Mouse (Mus musculus) midbrain, postnatal 0 days (tissue): ENCODE results near the gene Cyp2s1. TPM values are rescaled to one million over a fixed set of nuclear protein-coding genes. Genes with fewer than 3 reads are reported as not detected.

Source experiments
- ATAC-seq: fragments of 200-750 bp; cut with Nextera tagmentation; 2 replicates; pipeline ENCODE4 v1.8.0; 2017; ENCODE audit warnings: moderate number of reproducible peaks, mild to moderate bottlenecking, moderate TSS enrichment, moderate library complexity; ENCODE audit not compliant: low FRiP score
- DNase-seq: peaks from one replicate; pipeline ENCODE4 v3.0.0-alpha.2; 2015; ENCODE audit warnings: low spot score
- H3K27ac ChIP-seq: fragments of 300-500 bp; sonication (generic); 2 replicates; pipeline ENCODE4 v1.5.1; 2014; ENCODE audit warnings: low read depth, mild to moderate bottlenecking, low read length, mixed read lengths
- H3K27me3 ChIP-seq: fragments of 300-500 bp; sonication (generic); 2 replicates; pipeline ENCODE4 v1.6.1; 2014; ENCODE audit warnings: low read length, control low read depth, mixed read lengths; ENCODE audit not compliant: insufficient read depth
- H3K36me3 ChIP-seq: fragments of 300-500 bp; sonication (generic); 2 replicates; pipeline ENCODE4 v1.6.1; 2014; ENCODE audit warnings: low read length, control low read depth, mixed read lengths; ENCODE audit not compliant: insufficient read depth
- H3K4me1 ChIP-seq: fragments of 300-500 bp; sonication (generic); 2 replicates; pipeline ENCODE4 v1.6.1; 2014; ENCODE audit warnings: mild to moderate bottlenecking, control low read depth, antibody characterized with exemption, low read length, mixed read lengths; ENCODE audit not compliant: insufficient read depth
- H3K4me2 ChIP-seq: fragments of 300-500 bp; sonication (generic); 2 replicates; pipeline ENCODE4 v1.6.1; 2014; ENCODE audit warnings: low read depth, mild to moderate bottlenecking, low read length, mixed read lengths; ENCODE audit not compliant: poor library complexity, severe bottlenecking
- H3K4me3 ChIP-seq: fragments of 300-500 bp; sonication (generic); 2 replicates; pipeline ENCODE4 v1.5.1; 2014; ENCODE audit warnings: low read depth, mild to moderate bottlenecking, low read length, moderate library complexity
- H3K9ac ChIP-seq: fragments of 300-500 bp; sonication (generic); replicated peaks from 2 replicates; pipeline ENCODE4 v1.6.1; 2014; ENCODE audit warnings: mild to moderate bottlenecking, low read length, moderate library complexity, mixed read lengths; ENCODE audit not compliant: poor library complexity, severe bottlenecking
- H3K9me3 ChIP-seq: fragments of 300-500 bp; sonication (generic); 2 replicates; pipeline ENCODE4 v1.6.1; 2016; ENCODE audit warnings: low read length, control low read depth
- CTCF ChIP-seq: IDR thresholded peaks from 2 replicates; pipeline ENCODE4 v1.5.1; 2016; ENCODE audit warnings: antibody characterized with exemption, mild to moderate bottlenecking
- WGBS: fragments of 180-500 bp; shearing (Covaris S2); extraction: QIAGEN DNeasy Blood & Tissue Kit; methylation state at CpG from one replicate; pipeline ENCODE4 v1.1.7; 2014; 5-methylcytosine and 5-hydroxymethylcytosine counted together
- microRNA-seq: library from miRNA; unstranded; fragments of <30 nt; microRNA quantifications from one replicate; pipeline ENCODE4, GENCODE M21; 2016; ENCODE audit warnings: borderline number of aligned reads
- polyA plus RNA-seq: library from polyadenylated mRNA; unstranded; fragments of >200 nt; fragmentation: Nextera tagmentation; extraction: Ambion mirVana; gene quantifications from 2 replicates; pipeline ENCODE4 v1.2.1, GENCODE M21; 2015
- total RNA-seq: library from RNA; depleted of rRNA; stranded (reverse); fragments of >200 nt; gene quantifications from 2 replicates; pipeline ENCODE4 v1.2.3, GENCODE M21; 2014; rRNA removed

Gene Cyp2s1
- total and polyA plus RNA-seq, 2 experiments from 2014 or later, result 2.5 to 3.0 TPM

- WGBS, result under 1% methylated on average over 30 of the region's 30 CpGs
- ATAC-seq (no peak; the same call in 1 of the 2 replicates), DNase-seq (no peak)
- peak overlapping the region; percentile 98 for H3K4me3 ChIP-seq
- peak overlapping the region; percentile 70 for H3K4me2 ChIP-seq
- H3K9me3 ChIP-seq, result no peaks in the 10 kb centered on the region
- no peaks in the 10 kb centered on the region for H3K27me3 ChIP-seq
- peak; percentile 55 for TF ChIP-seq CTCF
- peak overlapping the region; percentile 95 for H3K9ac ChIP-seq
- peaks cover 13% of the 10 kb centered on the region for H3K36me3 ChIP-seq
- H3K4me1 ChIP-seq, result peaks cover 8% of the 10 kb centered on the region
- peak overlapping the region; percentile 96 for H3K27ac ChIP-seq
These were observed 62.3 kb downstream of the Cyp2s1 start for GRCm38 (mm10) chr7:25754439-25754737.

DNA sequence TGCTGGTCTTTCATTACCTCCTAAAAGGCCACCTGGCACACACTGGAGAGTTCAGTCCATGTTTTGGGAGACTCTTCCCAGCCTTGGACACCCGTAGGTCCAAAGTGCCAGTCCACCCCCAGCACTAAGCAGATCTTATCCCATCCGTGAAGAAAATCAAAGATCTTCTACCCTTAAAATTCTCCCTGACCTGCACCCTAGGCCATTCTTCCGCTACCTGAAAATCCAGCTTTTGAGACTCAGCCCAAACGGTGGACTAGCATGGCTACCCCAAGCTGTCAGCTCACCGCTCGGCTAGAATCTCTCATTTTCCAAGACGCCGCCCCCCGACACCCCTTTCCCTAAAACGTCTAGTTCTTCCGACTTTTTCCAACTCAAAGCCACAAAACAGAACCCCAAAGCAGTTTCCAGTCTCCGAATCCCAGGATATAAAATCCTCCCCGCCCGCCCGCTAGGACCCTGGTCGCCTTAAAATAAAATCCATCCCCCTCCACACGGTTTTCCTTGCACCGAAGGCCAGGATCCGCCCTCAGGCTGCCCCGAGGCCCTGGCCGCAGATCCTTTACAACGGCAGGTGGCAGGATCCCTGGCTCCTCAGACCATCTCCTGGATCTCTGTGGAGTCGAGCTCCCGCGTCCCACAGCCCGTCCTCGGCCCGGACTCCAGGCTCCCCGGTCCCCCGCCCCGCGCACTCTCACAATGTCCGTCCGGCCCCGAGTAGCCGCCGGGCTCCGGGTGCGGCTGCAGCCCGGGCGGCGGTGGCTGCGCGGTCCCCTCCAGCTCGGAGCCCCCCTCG is 62.9 kb downstream of the Cyp2s1 start:
- ATAC-seq, result peak; percentile 1; the same call in 1 of the 2 replicates
- peak overlapping the region; percentile 70 for H3K4me2 ChIP-seq

GRCm38 (mm10) chr7:25753076-25753475 is 63.6 kb downstream of the Cyp2s1 start:
- TF ChIP-seq CTCF, result no peak

More for the DNA sequence above, 62.9 kb downstream of the Cyp2s1 start:
- Histone ChIP-seq H3K4me1 (peaks cover 8% of the 10 kb centered on the region), H3K36me3 (peaks cover 19% of the 10 kb centered on the region), H3K27me3 (no peaks in the 10 kb centered on the region), H3K9ac (peak overlapping the region; percentile 95), H3K9me3 (no peaks in the 10 kb centered on the region), H3K4me3 (peak overlapping the region; percentile 98), H3K27ac (peak overlapping the region; percentile 96)
- peak; percentile 5 for DNase-seq
- WGBS, result under 1% methylated on average over 46 of the region's 46 CpGs
- TF ChIP-seq CTCF, result no peak

More at GRCm38 (mm10) chr7:25753076-25753475, 63.6 kb downstream of the Cyp2s1 start:
- peak overlapping the region; percentile 98 for H3K4me3 ChIP-seq
- H3K27ac ChIP-seq, result no peak overlapping the region
- H3K36me3 ChIP-seq, result peaks cover 23% of the 10 kb centered on the region
- H3K27me3 ChIP-seq, result no peaks in the 10 kb centered on the region
- no peaks in the 10 kb centered on the region for H3K9me3 ChIP-seq
- peaks cover 8% of the 10 kb centered on the region for H3K4me1 ChIP-seq
- peak overlapping the region; percentile 70 for H3K4me2 ChIP-seq
- ATAC-seq, result no peak
- H3K9ac ChIP-seq, result peak overlapping the region; percentile 95
- no peak for DNase-seq

Small RNA genes lying within 50 kb of the gene (microRNA-seq; reads per million reads assigned to microRNA genes)
- gene Gm24865, result not detected

Other genes with a start within 250 kb of the Cyp2s1 start
- not detected in 2 replicates for gene Erich4, start 201.0 kb downstream of the Cyp2s1 start, total RNA-seq
- gene Erich4, start 201.0 kb downstream of the Cyp2s1 start, polyA plus RNA-seq, result not detected in 2 replicates
- gene Dmac2, start 197.5 kb downstream of the Cyp2s1 start, total RNA-seq, result 54.3 and 58.1 TPM in 2 replicates
- 47.5 and 50.6 TPM in 2 replicates for gene Dmac2, start 197.5 kb downstream of the Cyp2s1 start, polyA plus RNA-seq
- 0.80 and 1.4 TPM in 2 replicates for gene B3gnt8, start 190.3 kb downstream of the Cyp2s1 start, total RNA-seq
- gene B3gnt8, start 190.3 kb downstream of the Cyp2s1 start, polyA plus RNA-seq, result 0.62 and 0.97 TPM in 2 replicates
- 64.9 and 78.2 TPM in 2 replicates for gene Bckdha, start 157.9 kb downstream of the Cyp2s1 start, total RNA-seq
- gene Bckdha, start 157.9 kb downstream of the Cyp2s1 start, polyA plus RNA-seq, result 40.7 and 50.9 TPM in 2 replicates
- 19.7 and 29.4 TPM in 2 replicates for gene Exosc5, start 157.7 kb downstream of the Cyp2s1 start, total RNA-seq
- 27.3 and 29.5 TPM in 2 replicates for gene Exosc5, start 157.7 kb downstream of the Cyp2s1 start, polyA plus RNA-seq
- gene Tmem91, start 141.7 kb downstream of the Cyp2s1 start, total RNA-seq, result 60.8 and 94.4 TPM in 2 replicates
- gene Tmem91, start 141.7 kb downstream of the Cyp2s1 start, polyA plus RNA-seq, result 186 and 200 TPM in 2 replicates
- gene B9d2, start 136.1 kb downstream of the Cyp2s1 start, total RNA-seq, result 22.8 and 32.1 TPM in 2 replicates
- 58.2 and 67.2 TPM in 2 replicates for gene B9d2, start 136.1 kb downstream of the Cyp2s1 start, polyA plus RNA-seq
- gene Tgfb1, start 129.9 kb downstream of the Cyp2s1 start, total RNA-seq, result 2.2 and 2.5 TPM in 2 replicates
- gene Tgfb1, start 129.9 kb downstream of the Cyp2s1 start, polyA plus RNA-seq, result 0.53 and 0.88 TPM in 2 replicates
- 27.0 and 38.3 TPM in 2 replicates for gene Ccdc97, start 97.8 kb downstream of the Cyp2s1 start, total RNA-seq
- 29.1 and 34.4 TPM in 2 replicates for gene Ccdc97, start 97.8 kb downstream of the Cyp2s1 start, polyA plus RNA-seq
- gene Hnrnpul1, start 62.2 kb downstream of the Cyp2s1 start, total RNA-seq, result 117 and 126 TPM in 2 replicates
- 41.8 and 47.8 TPM in 2 replicates for gene Hnrnpul1, start 62.2 kb downstream of the Cyp2s1 start, polyA plus RNA-seq
- gene Axl, start 28.2 kb downstream of the Cyp2s1 start, total RNA-seq, result 22.2 and 28.1 TPM in 2 replicates
- gene Axl, start 28.2 kb downstream of the Cyp2s1 start, polyA plus RNA-seq, result 16.5 and 20.7 TPM in 2 replicates
- gene Cyp2b10, start 80.7 kb upstream of the Cyp2s1 start, total RNA-seq, result not detected in 2 replicates
- gene Cyp2b10, start 80.7 kb upstream of the Cyp2s1 start, polyA plus RNA-seq, result not detected in 2 replicates
- not detected in 2 replicates for gene Cyp2b13, start 244.6 kb upstream of the Cyp2s1 start, total RNA-seq
- gene Cyp2b13, start 244.6 kb upstream of the Cyp2s1 start, polyA plus RNA-seq, result not detected in 2 replicates